Mouse (Mus musculus): ENCODE results near the gene Spg7. TPM values are rescaled to one million over a fixed set of nuclear protein-coding genes. Genes with fewer than 3 reads are reported as not detected.

Gene Spg7
- total RNA-seq (2023): 10 to 100 TPM; 61.9 to 70.8 TPM

GRCm38 (mm10) chr8:123062721-123063120 lies at the start of gene Spg7:
TSS of gene Spg7 (plus strand) at chr8:123062942.

GRCm38 (mm10) chr8:123042158-123042973 lies 20.4 kb upstream of the Spg7 start, which contains the start of gene Ankrd11:
TSS of gene Ankrd11 (minus strand) at chr8:123042277.

GRCm38 (mm10) chr8:123101735-123102685 lies 39.3 kb downstream of the Spg7 start, which contains the start of gene Rpl13:
TSS of gene Rpl13 (plus strand) at chr8:123102350.

GRCm38 (mm10) chr8:123117127-123117731 lies 54.5 kb downstream of the Spg7 start, which contains the start of gene Cpne7:
TSS of gene Cpne7 (plus strand) at chr8:123117374.

Other genes starting within 250 kb of the Spg7 start
- not detected for gene Cdh15, start 215.0 kb upstream of the Spg7 start, total RNA-seq (2023)
- 100 to 1,000 TPM; 265 to 270 TPM for gene Ankrd11, start 20.7 kb upstream of the Spg7 start, total RNA-seq (2023)
- 1,000 to 10,000 TPM; 1,422 to 1,477 TPM for gene Rpl13, start 39.4 kb downstream of the Spg7 start, total RNA-seq (2023)
- not detected for gene Cpne7, start 54.4 kb downstream of the Spg7 start, total RNA-seq (2023)
- gene Sult5a1, start 95.4 kb downstream of the Spg7 start, total RNA-seq (2023): not detected
- gene Dpep1, start 123.3 kb downstream of the Spg7 start, total RNA-seq (2023): not detected
- 10 to 100 TPM; 78.8 to 88.5 TPM for gene Chmp1a, start 149.8 kb downstream of the Spg7 start, total RNA-seq (2023)
- not detected for gene Spata33, start 149.9 kb downstream of the Spg7 start, total RNA-seq (2023)
- 10 to 100 TPM; 63.8 to 86.4 TPM for gene Cdk10, start 161.9 kb downstream of the Spg7 start, total RNA-seq (2023)
- gene Spata2l, start 173.3 kb downstream of the Spg7 start, total RNA-seq (2023): 10 to 100 TPM in 1 of 2 experiments, 1 to 10 TPM in 1; 7.0 to 10.7 TPM
- 10 to 100 TPM; 36.3 to 39.3 TPM for gene Zfp276, start 191.3 kb downstream of the Spg7 start, total RNA-seq (2023)
- gene Vps9d1, start 191.4 kb downstream of the Spg7 start, total RNA-seq (2023): 10 to 100 TPM; 41.2 TPM